Mouse (Mus musculus) brain, adult 2 months (tissue): Measurements from ENCODE around the gene Diaph2.
A peak's percentile ranks its signal among the peaks of the same experiment; 100 is the strongest.
"Not testable (repeated sequence)": the region's sequence is repeated elsewhere in the genome, so short reads cannot be mapped to it uniquely, and the experiment has no call there.

ENCODE experiments used
- DNase-seq: peaks from one replicate; pipeline ENCODE4 v3.0.0; 2011; ENCODE audit warnings: low read depth, low spot score

Gene Diaph2

DNA sequence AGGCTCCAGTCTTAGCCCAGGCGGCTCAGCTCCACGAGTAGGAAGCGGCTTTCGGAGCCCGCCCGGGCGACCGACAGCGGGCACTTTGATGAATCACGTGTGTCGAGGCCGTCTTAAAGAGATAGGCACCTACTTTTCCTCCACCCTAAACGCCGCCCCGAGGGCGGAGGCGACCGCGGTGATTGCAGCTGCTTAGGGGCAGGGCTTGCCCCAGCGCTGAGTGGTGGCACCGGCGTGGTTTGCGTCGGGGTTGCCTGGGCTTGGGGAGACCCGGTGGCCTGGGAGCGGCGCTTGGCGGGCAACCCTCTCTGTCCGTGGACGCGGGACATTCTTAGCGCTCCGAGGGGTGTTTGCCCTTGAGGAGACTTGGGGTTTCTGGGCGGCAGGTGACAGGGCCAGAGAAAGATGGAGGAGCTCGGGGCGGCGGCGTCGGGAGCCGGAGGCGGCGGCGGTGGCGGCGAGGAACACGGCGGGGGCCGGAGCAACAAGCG lies at the start of gene Diaph2:
Gene Diaph2, plus strand, starts transcription at position 172 of the 491 bp plus-strand sequence.
- DNase-seq, result peak; percentile 90

DNA sequence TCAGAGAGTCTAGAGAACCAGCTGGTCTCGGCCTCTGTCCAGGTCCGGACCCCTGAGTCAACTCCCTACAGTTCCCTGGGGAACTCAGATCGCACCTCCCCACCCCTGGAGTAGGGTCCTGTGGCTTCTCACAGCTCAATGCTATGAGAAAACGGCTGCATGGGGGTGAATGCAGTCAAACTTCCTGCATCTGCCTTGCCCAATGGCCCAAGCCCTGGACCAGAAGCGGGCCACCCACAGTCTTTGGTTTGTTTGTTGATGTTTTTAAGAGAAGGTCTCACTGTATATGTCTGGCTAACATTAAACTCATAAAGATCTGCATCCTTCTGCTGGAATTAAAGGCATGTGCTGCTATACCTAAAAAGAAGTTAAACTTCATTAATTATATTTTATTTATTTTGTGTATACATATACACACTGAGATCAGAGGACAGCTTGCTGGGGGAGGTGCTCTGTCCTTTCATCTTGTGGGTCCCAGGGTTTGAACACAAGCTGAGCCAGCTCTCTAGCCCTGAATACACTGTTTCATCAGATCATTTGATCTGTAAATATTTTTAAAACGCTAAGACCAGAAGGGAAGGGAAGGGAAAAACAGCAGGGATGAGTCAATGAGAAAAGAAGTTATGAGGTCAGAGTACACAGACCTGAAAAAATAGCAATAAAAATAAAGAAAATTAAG lies 47.8 kb upstream of the Diaph2 start:
- no peak for DNase-seq

DNA sequence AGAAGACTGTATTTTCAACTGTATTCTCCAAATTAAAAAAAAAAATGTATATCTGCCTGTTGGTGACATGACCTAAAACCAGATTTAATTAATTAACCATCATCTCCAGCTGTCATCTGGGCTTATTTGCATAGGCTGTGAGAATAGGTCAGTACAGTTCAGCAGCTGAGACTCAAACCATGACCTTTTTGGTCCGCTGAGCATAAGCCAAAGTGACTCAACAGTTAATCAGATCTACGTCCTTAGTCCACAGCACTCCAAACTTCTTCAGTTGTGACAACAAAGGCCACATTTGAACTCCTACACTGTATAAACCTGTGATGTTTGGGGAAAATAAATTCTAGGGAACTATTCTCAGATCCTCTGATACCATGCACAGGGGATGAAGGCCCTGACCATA lies 39.9 kb upstream of the Diaph2 start:
- no peak for DNase-seq

DNA sequence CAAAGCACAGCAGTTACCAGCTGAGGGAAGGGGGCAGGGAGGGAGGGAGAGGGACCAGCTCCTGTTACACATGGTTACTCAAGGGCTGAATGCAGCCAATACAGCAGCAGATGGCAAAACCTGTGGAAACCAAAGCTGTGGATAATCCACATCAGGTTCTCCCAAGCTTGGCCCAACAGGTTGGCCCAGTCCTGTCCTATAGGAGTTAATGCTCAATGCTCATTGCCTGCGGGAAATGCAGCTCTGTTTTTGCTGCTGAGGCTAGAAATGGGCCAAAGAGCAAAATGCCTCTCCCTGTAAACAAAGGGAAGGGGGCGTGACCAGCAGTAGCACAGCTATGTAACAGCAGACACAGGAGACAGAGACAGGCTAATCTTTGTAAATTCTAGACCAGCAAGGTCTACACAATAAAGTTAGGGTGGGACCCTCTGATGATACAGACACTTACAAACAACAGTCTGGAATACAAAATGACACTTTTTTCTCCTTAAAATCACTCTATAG lies 20.8 kb upstream of the Diaph2 start:
- no peak for DNase-seq

DNA sequence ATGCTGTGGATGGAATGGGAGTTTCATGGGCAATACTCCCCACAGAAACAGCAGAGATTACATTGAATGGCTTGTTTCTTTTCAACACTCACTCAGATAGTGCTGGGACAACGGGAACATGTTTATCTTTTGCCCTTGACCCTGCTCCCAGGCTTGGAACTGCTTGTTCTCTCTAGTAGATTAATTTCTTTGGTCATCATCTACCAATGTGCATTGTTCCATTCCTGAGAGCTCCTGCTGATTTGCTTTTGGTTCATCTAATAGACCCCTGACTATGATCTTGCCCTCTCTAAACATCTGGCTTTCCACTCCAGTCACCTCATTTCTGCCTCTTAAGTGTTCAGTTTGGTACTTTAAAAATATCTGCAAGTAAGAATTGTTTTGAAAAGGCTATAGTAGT lies 13.0 kb upstream of the Diaph2 start:
- no peak for DNase-seq

DNA sequence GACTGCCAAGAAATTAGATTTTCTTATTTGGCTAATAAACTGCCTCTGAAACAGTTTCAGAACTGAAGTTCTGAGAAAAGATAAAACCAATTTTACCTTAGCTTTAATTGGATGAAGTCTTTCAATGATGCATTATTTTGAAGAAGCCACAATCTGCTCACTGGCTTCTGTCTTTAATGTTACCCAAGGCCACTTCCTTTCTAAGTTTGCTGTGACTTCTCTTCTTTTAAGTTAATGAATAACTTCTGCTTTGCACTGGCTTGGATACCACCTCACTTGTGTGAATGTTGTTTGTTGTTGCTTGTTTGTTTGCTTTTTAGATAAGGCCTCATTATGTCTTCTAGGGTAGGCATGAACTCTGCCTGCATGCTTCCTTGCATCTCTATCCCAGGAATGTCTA lies 10.3 kb upstream of the Diaph2 start:
- DNase-seq, result no peak

DNA sequence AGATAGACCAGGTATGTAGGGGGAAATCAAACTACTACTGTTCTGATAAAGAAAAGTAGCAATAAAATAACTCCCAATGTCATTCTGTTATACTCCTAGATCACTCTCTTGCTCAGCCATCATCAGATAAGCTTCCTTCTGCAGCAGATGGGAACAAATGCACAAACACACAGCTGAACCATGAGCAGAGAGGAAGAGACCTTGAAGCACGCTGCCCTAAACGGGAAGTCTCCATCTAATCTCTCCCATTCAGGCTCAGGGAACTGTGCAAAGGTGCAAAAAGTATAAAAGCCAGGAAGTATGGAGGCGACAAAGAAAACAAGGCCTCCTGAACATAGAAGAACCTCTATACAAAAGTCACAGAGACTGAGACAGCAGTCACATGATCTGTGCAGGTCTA lies 6.6 kb upstream of the Diaph2 start:
- no peak for DNase-seq

DNA sequence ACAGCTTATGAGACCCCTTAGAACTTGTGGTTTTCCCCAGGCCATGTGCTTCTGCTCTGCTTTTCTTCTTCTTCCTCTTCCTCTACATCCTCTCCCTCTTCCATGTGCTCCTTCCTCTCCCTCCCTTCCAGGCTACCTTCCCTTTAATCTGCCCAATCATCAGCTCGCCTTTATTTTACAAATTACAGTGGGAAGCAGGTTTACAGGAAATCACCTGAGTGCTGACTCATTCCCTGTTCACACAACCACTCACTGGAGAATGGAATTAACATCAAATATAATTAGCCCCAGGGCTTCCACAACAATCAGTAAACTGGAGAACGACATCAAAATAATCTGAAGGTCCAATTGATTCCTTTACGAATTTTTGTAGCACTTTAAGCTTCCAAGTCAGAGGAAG lies 3.6 kb upstream of the Diaph2 start:
- DNase-seq, result no peak

DNA sequence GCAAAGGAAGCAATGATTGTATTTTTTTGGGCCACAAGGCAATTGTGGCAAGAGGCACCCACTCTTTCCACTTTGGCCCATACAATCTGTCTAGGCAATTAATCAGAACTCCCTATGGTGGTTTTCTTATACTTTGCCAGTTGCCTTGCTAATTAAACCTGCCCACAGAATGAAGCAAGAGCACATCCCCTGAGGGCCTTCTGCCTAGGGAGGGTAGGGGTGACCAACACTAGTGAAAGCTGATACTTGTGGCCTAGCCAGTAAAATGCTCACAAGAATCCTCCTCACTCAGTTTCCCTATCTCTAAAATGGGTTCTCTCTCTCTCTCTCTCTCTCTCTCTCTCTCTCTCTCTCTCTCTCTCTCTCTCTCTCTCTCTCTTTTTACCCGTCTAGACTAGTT lies 440 bp upstream of the Diaph2 start:
- DNase-seq, result no peak

DNA sequence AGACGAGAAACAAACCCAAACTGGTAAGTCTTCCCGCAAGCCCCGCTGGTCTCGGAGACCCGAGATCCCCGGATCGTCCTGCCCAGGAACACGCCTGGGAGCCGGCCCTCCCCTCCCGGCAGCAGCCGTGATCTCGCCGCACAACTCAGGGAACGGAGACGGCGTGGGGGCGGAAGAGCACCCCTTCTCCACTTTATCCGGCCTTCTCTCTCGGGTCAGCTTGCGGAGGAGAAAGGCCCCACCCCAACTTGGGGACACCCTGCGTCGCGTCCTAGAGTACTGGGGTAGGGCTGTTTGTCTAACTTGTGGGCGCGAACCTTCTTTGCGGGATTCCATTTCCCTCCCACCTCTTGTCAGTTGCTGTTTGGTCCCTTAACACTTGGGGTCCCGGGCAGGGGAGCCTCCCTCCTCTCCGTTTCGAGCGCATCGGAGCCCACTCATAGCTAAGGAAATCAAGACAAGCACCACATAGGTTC lies 590 bp downstream of the Diaph2 start:
- peak; percentile 28 for DNase-seq

DNA sequence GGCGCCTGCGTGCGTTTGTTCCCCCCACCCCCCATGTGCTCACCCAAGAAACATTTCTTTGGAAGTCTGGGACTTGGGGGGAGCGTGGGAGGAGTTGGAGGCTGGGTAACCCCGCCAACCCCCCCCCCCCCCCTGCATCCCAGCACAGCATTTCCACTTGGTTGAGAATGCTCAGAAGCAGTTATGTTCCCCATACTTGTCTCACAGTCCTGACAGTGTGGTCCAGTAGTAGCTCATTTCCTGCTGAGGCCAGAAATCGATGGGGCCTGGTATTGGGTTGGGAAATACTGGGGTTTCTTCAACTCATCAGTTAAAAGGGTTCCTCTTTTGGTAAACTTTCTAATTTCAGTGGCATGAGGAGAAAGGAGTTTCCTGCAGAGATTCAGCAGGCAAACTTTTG lies 1.1 kb downstream of the Diaph2 start:
- no peak for DNase-seq

DNA sequence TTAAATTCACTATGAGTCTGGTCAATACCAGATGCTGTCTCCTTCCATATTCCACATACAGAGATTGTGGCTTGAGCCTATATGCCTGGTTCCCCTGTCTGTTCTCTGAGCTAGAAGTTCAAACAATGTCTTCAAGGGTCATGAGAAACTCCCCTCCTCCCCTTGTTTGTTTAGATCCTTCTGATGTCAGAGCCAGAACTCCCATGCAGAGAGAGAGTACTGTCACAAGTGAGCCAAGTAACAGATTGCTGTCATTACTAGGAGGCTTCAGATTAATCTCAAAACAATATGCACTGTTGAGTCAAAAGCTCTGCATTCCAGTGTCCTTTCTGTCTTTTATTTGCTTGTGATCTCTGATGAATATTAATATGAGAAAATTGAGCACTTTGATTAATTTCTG lies 7.1 kb downstream of the Diaph2 start:
- DNase-seq, result peak; percentile 15

DNA sequence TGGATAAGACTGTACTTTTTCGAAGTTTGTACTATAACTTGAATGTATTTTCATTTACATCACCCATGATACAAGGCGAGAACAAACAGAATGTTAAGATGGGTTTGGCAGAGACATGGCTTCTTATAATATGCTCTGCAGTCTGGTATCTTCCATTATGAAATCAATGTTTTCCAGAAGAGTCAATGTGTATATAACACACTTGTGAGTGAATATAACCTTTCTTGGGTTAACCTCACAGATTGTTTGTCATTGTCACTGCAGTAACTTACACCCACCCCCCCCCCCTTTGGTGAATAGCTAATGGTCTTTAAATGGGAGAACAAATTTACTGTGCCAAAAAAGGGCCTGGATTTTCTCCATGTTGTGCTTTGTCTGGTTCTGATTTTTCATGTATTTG lies 13.1 kb downstream of the Diaph2 start:
- DNase-seq, result no peak

DNA sequence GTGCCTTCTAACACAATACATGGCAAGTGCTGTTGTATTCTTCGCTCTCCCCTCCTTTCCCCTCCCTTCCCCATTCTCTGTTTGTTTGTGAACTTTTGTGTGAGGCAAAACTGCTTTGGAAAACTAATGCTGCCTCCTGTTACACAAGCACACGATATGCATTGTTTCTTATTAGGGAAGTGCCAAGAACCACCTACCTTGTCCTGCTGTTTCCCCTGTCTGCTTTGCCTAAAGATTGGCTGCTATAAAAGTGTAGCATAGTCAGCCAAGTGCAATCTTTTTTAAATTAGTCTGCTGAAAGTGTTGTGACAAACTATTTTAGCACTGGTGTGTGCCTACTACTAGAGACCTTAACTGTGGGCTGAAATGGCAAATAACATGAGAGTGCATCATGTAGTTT lies 15.8 kb downstream of the Diaph2 start:
- peak; percentile 85 for DNase-seq

DNA sequence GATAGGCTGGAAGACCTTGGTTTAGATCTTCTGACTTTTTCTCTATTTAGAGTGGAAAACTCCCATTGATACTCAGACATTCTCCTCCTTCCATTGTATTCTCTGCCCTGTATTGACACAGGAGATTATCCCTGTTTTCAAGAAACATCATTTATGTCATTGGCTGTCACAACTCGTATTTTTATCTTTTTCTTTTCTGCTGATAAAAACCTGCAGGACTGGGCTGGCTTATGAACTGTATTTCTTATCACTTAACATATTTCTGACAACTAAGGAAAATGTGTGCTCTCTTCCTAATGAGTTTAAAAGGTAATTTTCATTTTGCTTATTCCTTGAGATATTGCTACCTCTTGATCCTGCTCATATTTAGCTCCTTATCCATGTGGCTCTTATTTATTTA lies 17.3 kb downstream of the Diaph2 start:
- no peak for DNase-seq

DNA sequence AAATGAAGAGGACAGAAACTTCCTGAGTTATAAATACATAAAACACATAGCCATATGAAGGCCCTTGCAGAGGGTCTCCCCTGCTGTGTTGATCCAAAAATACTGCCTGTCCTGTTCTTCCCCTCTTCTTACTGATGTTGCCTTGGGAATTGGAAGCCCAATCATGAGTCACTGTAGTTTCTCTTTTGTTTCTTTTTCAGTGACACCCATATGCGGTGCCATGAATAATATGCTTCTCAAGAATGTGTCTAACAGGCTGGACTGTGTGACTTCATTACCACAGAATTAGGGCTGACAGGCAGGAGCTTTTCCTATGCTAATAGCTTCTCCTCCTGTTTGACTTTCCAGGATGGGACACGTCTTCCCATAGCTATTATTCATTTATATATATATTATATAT lies 21.1 kb downstream of the Diaph2 start:
- DNase-seq, result peak; percentile 33

DNA sequence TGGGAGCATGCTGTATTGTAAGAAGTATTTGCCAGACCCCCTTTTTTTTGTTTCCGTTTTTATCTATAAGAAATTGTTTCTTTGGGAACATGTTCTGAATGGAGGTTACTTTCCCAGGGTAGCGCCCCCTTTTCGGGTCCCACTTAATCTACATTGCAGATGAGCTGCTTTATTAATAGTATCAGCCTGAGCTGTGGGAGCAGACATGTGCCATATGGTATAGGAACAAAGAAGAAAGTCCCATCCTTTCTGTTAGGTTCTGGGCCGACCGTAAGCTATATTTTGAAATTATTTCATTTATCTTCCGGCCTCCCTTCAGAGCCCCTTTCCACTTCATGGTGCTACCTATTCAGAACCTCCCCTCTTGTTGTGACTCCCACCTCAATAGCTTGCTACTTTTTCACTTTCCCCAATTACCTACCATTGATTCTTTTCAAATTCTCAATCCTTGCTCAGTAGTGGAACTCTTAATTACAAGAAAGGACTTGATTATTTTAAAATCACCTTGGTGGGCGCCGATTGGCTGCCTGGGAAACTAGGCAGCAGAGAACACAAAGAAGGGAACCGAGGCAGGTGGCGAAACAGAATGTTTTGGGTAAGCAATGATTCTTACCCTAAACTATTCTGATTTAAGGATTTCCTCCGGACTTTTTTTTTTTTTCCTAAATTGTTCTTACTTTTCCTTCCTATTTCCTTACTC lies 24.2 kb downstream of the Diaph2 start:
- peak; percentile 28 for DNase-seq

DNA sequence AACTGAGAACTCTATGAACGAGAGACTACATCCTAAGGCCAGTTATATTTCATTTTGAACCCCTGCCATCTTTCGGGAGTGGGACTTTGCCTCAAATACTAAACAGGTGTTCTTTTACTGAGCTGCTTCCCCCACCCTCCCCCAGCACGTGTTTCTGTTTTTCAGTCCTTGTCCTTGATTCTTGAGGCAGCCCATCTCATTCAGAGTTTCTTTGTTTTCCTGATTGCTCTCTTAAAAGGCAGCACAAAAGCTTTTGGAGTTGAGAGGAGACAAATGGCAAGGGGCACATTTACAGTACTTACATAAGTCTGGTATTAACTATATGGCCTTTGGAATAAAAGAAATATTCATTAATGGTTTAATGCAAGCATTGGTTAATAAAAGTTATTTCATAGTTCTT lies 24.9 kb downstream of the Diaph2 start:
- DNase-seq, result no peak

DNA sequence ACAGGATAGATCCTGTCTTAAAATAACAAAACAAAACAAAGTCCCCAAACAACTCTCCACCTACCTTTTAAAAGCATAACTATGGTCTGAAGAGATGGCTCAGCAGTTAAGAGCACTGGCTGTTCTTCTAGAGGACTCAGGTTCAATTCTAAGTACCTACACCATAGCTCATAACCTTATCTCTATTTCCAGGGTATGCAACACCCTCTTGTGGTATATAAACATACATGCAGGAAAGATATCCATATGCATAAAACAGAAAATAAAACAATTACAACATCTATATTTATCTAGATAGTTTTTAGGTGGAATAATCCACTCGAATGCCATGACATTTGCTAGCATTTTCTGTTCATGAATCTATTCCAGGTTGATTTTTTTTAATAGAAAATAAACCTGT lies 27.2 kb downstream of the Diaph2 start:
- DNase-seq, result no peak

DNA sequence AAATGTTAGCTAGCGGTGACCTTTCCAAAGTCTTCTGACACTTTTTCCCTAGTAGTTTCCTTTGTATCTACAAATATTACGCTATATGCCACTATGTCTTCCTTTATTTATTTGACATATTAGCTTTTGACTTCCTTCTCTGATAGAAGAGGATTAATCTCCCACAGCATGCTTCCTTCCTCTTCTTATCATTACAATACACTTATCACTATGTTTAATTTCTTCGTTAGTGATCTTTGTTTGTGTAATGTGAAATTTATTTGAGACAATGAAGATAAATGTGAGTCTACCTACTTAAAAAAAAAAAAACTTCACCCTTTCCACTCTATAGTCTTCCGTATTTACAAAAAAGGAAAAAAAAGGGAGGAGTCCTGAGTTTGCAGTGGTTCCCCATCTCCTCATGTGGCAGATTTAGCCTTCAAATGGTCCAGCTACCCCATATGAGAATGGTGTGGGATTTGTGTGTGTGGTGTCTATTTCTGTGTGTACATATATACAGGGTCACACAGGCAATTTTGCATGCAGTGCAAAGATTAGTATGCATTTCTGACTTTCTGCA lies 27.9 kb downstream of the Diaph2 start:
- no peak for DNase-seq

DNA sequence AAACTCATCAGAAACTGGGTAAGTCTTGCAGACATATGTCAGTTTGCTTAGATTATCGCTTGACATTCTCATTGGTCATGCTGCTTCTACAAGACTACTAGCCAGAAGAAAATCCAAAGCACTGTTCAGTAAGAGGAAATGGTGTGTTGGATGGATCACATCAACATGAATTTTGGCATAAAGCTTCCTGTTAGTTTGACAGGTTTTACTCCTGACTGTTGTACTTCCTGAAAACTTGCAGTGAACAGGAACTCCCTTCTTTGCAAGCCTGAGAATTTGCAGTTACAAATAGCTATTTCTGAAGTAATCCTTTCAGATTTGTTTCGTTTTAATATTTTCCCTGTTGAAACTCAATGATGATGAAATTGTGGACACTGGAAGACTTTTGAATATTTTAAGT lies 32.3 kb downstream of the Diaph2 start:
- DNase-seq, result no peak

DNA sequence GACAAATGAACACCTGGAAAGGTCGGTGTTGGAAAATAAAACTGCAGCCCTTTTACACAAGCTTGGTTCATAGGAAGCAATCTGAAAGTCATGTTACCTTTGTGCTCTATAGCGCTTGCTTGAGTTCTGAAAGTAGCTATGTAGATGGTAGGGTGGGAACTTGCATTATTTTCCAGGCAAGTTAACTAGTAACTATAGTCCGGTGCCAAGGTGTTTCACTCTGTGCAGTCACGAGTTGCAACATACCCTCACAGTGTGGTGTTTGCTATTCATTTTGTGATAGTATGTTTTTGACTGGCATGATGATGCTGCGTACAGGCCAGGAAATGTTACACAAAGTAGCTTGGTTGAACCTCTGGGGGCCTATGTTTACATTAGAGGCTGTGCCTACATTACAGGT lies 34.5 kb downstream of the Diaph2 start:
- no peak for DNase-seq

DNA sequence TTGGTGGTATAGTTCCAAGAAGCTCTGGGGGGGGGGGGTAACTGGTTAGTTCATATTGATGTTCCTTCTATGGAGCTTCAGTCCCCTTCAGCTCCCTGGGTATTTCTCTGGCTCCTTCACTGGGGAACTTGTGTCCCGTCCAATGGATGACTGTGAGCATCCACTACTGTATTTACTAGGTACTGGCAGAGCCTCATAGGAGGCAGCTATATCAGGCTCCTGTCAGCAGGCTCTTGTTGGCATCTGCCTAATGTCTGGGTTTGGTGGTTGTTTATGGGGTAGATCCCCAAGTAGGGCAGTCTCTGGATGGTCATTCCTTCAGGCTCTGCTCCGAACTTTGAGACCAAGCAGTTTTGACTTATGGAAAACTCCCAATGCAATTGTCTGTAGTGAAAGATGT lies 50.4 kb downstream of the Diaph2 start:
- DNase-seq, result not testable (repeated sequence)
